Mouse (Mus musculus) cerebellum, postnatal 25 days (tissue): ENCODE results near the gene Nkapl.
A peak's percentile ranks its signal among the peaks of the same experiment; 100 is the strongest.
"Not testable (repeated sequence)": the region's sequence is repeated elsewhere in the genome, so short reads cannot be mapped to it uniquely, and the experiment has no call there.

Experiments used
- DNase-seq, 2 experiments: peaks; one replicate each; pipeline ENCODE4 v3.0.0; 2021; ENCODE audit warnings: mixed read lengths in 2 of 2

Nkapl gene

GRCm38 (mm10) chr13:21468061-21469019 is at the start of gene Nkapl:
Gene Nkapl (minus strand): TSS chr13:21468509.
- DNase-seq: peak; percentile 87 to 92

- peak; percentile 86 to 91 for DNase-seq
These were observed 37.9 kb upstream of the Nkapl start for GRCm38 (mm10) chr13:21506221-21506649.

- no peak for DNase-seq
These were observed 34.0 kb upstream of the Nkapl start for GRCm38 (mm10) chr13:21502296-21502695.

DNA sequence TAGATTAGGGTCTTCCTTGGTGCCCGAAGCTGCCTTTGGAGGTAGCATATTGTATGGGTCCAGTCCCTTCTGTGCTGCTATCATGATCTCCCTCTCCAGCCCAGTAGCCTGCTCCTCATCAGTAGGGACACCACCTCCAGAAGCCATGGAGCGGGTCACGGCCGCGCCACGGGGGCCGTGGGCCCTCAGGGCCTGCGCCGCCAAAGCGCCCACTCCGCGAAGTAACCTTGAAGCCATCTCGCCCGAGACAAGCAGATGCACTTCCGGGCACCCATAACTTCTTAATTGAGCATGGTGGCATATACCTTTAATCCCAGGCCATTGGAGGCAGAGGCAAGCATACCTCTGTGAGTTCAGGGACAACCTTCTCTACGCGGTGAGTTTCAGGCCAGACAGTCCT is 32.9 kb upstream of the Nkapl start, which contains the start of gene Gm11273:
Gene Gm11273 (minus strand): TSS at position 237 of the 400 bp plus-strand sequence.
- not testable (repeated sequence) for DNase-seq

DNA sequence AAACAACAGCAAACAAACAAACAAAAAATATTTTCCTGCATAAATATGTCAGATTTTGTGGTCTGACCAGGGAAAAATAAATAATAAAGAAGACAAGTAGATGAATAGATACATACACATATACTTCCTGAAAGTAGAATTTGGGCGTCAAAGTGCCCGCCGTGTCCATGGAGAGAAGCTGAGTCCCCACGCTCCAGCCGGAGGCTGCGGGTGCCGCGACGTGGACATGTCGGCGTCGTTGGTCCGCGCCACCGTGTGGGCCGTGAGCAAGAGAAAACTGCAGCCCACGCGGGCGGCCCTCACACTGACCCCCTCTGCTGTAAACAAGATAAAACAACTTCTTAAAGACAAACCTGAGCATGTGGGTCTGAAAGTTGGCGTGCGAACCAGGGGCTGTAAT is 26.8 kb upstream of the Nkapl start, which contains the start of gene AK157302:
Gene AK157302 (plus strand): TSS at position 144 of the 400 bp plus-strand sequence.
- peak; percentile 26 to 52 for DNase-seq

- DNase-seq: no peak
These were observed 24.5 kb upstream of the Nkapl start for GRCm38 (mm10) chr13:21492847-21493246.

- DNase-seq: no peak
These were observed 18.6 kb upstream of the Nkapl start for GRCm38 (mm10) chr13:21486881-21487280.

GRCm38 (mm10) chr13:21478759-21479670 is 10.7 kb upstream of the Nkapl start, which contains the start of the genes Zkscan4 and Gm10065:
Gene Zkscan4 (plus strand): TSS chr13:21478907.
Gene Gm10065 (minus strand): TSS chr13:21479441.
- DNase-seq: peak; percentile 81 to 85

DNA sequence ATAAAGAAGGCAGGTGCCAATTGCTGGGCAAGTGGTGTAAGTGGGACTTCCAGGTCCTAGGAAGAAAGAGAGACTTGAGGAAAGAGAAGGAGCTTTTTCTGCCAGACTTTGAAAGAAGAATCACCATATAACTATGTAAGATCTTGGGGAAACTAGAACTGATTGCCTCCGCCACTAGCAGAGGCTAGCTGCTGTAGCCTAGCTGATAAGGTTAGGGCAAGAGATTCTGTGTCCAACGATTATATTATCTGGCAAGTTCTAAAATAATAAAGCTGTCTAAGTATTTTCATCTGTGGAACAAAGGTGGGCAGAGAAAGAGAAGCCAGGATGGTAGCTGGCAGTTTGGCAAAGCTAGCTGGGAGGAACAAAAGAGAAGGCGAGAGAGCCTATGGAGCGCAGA is 4.1 kb upstream of the Nkapl start:
- no peak for DNase-seq

- DNase-seq: no peak
These were observed 788 bp upstream of the Nkapl start for GRCm38 (mm10) chr13:21469097-21469496.

- DNase-seq: no peak
These were observed 973 bp downstream of the Nkapl start for GRCm38 (mm10) chr13:21467336-21467735.

DNA sequence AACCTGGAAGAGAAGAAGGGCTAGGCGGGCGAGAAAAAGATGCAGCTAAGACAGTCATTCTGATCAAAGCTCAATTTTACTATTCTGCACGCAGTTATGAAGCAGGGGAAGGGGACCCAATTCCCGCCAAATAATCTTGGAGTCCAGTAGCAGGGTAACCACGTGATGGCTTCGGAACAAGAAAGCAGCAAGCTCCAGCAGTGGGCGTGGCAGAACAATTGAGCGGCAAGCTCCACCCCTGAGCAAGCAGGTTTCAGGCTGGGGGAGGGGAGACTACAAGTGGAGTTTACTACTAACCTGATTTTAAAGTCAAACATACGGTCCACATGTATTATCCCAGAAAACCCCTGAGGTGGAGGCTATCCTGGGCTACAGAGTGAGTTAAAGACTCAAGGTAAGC is 5.8 kb downstream of the Nkapl start:
- not testable (repeated sequence) for DNase-seq

GRCm38 (mm10) chr13:21456347-21456746 is 12.0 kb downstream of the Nkapl start:
- DNase-seq: no peak

DNA sequence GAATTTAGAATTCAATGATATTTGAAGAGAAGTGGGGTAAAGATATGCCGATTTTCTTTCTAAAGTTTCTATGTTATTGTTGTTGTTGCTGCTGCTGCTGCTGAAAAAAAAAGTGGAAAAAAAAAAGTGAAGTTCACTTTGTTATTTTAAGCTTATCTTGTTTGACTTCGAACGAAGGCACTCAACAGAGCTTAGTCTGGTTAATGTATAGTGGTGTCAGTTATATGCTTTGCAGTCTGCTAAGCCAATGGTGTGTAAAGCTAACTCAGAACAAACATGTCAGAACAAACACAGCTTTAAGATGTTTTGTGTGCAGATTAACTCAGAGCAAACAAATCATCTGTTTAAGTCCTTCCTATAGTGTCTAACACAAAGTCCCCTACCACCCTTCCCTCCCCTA is 14.2 kb downstream of the Nkapl start:
- DNase-seq: no peak

GRCm38 (mm10) chr13:21453449-21453848 is 14.9 kb downstream of the Nkapl start, which contains the start of gene Zscan26:
Gene Zscan26 (minus strand): TSS chr13:21453730.
- peak; percentile 87 to 88 for DNase-seq

GRCm38 (mm10) chr13:21453042-21453441 is 15.3 kb downstream of the Nkapl start:
- DNase-seq: no peak

DNA sequence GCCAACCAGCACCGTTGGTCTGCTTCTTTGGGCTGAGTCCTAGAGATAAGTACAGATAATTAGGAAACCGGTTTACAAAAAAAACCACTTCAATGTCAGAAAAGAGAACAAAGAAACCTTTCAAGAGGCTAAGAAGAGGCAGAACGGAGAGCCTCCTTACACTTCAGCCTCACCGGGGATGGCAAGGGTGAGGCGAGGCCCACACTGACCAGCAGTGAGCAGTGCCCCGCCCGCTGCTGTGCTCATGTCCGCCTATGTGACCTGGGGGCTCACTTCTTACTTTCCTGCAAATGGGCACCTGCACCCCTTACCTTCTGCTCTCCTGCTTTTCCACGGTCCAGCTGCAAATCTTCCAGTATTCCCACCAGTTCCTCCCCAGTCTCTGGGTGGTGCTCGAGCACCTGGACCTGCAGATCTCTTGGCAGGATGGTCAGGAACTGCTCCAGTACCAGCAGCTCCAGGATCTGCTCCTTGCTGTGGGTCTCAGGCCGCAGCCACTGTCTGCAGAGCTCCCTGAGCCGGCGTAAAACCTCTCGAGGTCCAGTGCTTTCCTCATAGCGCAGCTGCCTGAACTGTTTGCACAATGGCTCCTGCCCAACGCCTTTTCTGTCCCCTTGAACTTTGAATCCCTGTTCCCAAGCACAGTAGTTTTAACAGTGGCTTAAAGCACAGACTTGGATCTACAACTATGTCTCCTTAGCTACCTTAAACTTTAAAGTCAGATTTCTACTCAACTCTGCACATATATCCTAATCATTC is 20.3 kb downstream of the Nkapl start:
- DNase-seq: no peak

DNA sequence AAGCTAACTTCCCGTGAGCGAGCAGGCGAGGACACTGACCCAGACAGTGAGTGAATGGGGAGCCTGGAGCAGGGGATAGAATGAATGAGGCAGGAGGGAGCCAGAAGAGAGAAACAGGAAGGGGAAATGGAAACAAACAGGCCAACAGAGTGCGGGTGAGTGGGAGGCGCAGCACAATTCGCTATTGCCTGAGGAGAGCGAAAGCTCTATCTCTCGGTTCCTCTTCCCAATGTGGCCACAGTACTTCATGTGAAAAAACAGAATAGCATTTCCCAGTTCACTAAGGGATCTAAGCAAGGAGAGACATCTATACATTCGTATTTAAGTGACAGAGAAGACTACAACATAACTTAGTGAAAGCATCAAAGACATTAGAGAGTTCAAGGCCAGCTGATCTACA is 21.5 kb downstream of the Nkapl start:
- DNase-seq: no peak

DNA sequence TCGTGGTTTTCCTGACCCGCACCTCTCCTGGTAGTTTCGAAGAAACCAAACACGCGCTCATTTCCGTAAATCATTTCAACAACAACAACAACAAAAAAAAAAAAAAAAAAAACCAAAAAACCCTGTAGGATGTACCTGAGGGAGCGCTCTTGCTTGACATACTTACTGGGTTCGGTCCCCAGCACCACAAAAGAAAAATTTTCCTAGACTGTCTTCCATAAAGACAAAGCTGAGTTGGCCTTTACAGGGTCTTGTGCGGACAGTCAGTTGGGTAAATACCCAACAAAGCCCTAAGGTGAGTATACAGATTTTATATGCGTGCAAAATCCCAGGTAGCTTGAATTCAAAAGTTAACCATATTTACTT is 27.1 kb downstream of the Nkapl start:
- no peak for DNase-seq

- DNase-seq: peak; percentile 81 to 88
These were observed 27.7 kb downstream of the Nkapl start, which contains the start of gene Pgbd1 for GRCm38 (mm10) chr13:21440503-21441206. Gene Pgbd1 (minus strand): TSS chr13:21441058.

DNA sequence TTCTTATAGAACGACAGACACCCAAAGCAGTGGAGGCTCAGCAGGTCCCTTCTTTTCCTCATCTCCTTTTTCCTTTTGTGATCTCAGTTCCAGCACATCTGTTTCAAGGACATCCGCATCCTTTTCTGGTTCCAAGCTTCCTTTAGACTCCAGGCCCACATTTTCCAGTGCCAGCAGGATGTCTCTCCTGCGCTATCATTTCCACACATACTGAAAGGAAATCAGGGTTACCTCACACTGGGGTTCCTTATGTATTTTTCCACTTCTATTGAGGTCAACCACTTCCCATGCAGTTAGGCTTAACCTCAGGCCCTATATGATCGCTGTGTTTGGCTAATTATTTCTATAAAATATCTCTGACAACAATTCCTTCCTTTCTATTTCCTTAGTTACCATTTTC is 32.8 kb downstream of the Nkapl start:
- no peak for DNase-seq
